In the genomic region with DNA sequence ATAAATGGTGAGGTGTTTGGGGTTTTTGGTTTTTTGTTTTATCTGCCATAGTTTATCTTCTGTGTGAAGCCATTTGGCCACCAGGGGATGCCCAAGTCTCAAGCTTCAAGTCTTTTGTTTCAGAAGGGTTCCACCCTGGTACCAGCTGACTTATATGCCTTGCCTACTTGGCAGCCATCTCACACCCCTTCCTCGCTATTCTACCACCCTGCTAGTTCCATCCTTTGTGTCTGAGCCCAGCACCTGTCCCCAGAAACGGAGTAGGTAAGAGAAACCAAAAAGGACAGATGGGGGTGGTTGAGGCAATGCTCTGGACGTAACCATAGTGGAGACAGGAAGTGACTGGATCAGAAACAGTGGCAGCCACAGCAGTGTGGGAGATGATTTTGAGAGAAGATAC, we compare ENCODE assay signal across 9 mouse cellular contexts. TPM values are rescaled to one million over a fixed set of nuclear protein-coding genes. Genes with fewer than 3 reads are reported as not detected.
A peak's percentile ranks its signal among the peaks of the same experiment; 100 is the strongest.
DNase-seq lines count a peak whose midpoint lies in the region; TF ChIP-seq lines count a peak whose summit lies in the region.
"Had no signal": no experiment of that assay in that cellular context is flagged by ENCODE, and none has a peak within 500 bp of the region (broad histone marks: within the 10 kb centered on the region; RNA-seq: fewer than 3 reads in every experiment).

No protein-coding gene starts in this region.

- no peak overlapping the region for H3K4me3 ChIP-seq in kidney, adult 2 months (ENCODE audit: insufficient read depth, low read depth, low read length)
- H3K4me3 ChIP-seq: embryonic facial prominence, embryonic 12.5 days; limb, embryonic 12.5 days had no signal

- no peak for TF ChIP-seq CTCF in kidney, adult 2 months (conservative IDR thresholded peaks at IDR 0.05; ENCODE audit: insufficient read depth, insufficient read length, low read depth, low read length)

- TF ChIP-seq POLR2A in kidney, adult 2 months (IDR thresholded peaks at IDR 0.05; ENCODE audit: low read depth, low read length) = no peak

- H3K36me3 ChIP-seq in kidney, adult 2 months (ENCODE audit: control insufficient read depth, insufficient read depth, low read length) = peaks cover 1% of the 10 kb centered on the region; the same call in 1 of the 2 replicates

- peak; percentile 38 for DNase-seq in kidney, adult 2 months
- DNase-seq in kidney, adult 11 months = no peak
- DNase-seq in ES-CJ7 (ENCODE audit: low read depth, low spot score) (peak; percentile 56), adipocyte (ENCODE audit: low spot score) (peak; percentile 35)
- DNase-seq in lung, postnatal 14 days = peak; percentile 49
- peak; percentile 52 to 56 for DNase-seq in thymus, postnatal 36 days
- no peak for DNase-seq in adrenal gland, postnatal 4 days (ENCODE audit: low spot score in 2 of 2)

- H3K4me1 ChIP-seq in kidney, adult 2 months (ENCODE audit: control insufficient read depth, insufficient read depth, low read length) = peaks cover 14% of the 10 kb centered on the region

- WGBS in kidney, adult 2 months = 61% methylated on average over 3 of the region's 3 CpGs

- peak overlapping the region; percentile 3; the same call in 1 of the 2 replicates for H3K27ac ChIP-seq in kidney, adult 2 months (ENCODE audit: insufficient read depth, low read depth, low read length)
- H3K27ac ChIP-seq: embryonic facial prominence, embryonic 12.5 days; limb, embryonic 12.5 days had no signal

- no peaks in the 10 kb centered on the region for H3K27me3 ChIP-seq in kidney, adult 2 months (replicated peaks; ENCODE audit: control insufficient read depth, insufficient read depth, low read length)
- H3K27me3 ChIP-seq: embryonic facial prominence, embryonic 12.5 days; limb, embryonic 12.5 days had no signal

RNA-seq across cellular contexts. Expression of a gene that starts 7.5 kb away (rescaled TPM):
- polyA plus RNA-seq in kidney, adult 2 months (2012; rRNA removed) = 44.0 TPM in 2 replicates
- 1 to 10 TPM in 1 of 2 experiments, under 1 TPM in 1; 0.17 to 1.6 TPM for total RNA-seq in adrenal gland, postnatal 4 days (2021)

RNA-seq across cellular contexts. Expression of a gene that starts 8.8 kb away (rescaled TPM):
- polyA plus RNA-seq in kidney, adult 2 months (2012; rRNA removed) = 6.3 and 6.5 TPM in 2 replicates
- total RNA-seq in adrenal gland, postnatal 4 days (2021) = 1 to 10 TPM; 6.8 to 7.5 TPM

RNA-seq across cellular contexts. Expression of a gene that starts 13.3 kb away (rescaled TPM):
- polyA plus RNA-seq in kidney, adult 2 months (2012; rRNA removed) = not detected in 2 replicates
- total RNA-seq in adrenal gland, postnatal 4 days (2021) = not detected
- polyA plus RNA-seq: embryonic facial prominence, embryonic 12.5 days; limb, embryonic 12.5 days had no signal

RNA-seq across cellular contexts. Expression of a gene that starts 13.3 kb away (rescaled TPM):
- not detected in 2 replicates for polyA plus RNA-seq in kidney, adult 2 months (2012; rRNA removed)
- not detected for total RNA-seq in adrenal gland, postnatal 4 days (2021)
- polyA plus RNA-seq: embryonic facial prominence, embryonic 12.5 days; limb, embryonic 12.5 days had no signal

RNA-seq across cellular contexts. Expression of a gene that starts 36.3 kb away (rescaled TPM):
- 46.0 and 52.5 TPM in 2 replicates for polyA plus RNA-seq in kidney, adult 2 months (2012; rRNA removed)
- 10 to 100 TPM; 65.6 to 66.7 TPM for total RNA-seq in adrenal gland, postnatal 4 days (2021)

Comparison
In these comparisons a context has a peak if more than half of its experiments do, and no peak if none do; other contexts are left out.
1. DNase-seq: peak in kidney, adult 2 months (single experiment), ES-CJ7 (single experiment), adipocyte (single experiment), lung, postnatal 14 days (single experiment) and thymus, postnatal 36 days (2 of 2); none in kidney, adult 11 months (single experiment) and adrenal gland, postnatal 4 days (0 of 2).